Mouse (Mus musculus) 3T3-L1 (cell line): Measurements from ENCODE around the gene Lin9.

Source experiments
- DNase-seq: peaks from one replicate; pipeline ENCODE4 v3.0.0-alpha.2; 2015; ENCODE audit warnings: low read depth, low spot score

Lin9 gene

GRCm38 (mm10) chr1:180707368-180707767 is 66.4 kb downstream of the Lin9 start:
- no peak for DNase-seq

- no peak for DNase-seq
These were observed 66.9 kb downstream of the Lin9 start for GRCm38 (mm10) chr1:180707813-180708212.

- DNase-seq, result no peak
These were observed 68.2 kb downstream of the Lin9 start for GRCm38 (mm10) chr1:180708935-180709776.

GRCm38 (mm10) chr1:180718756-180719155 is 77.8 kb downstream of the Lin9 start:
- DNase-seq, result no peak

- no peak for DNase-seq
These were observed 78.5 kb downstream of the Lin9 start for GRCm38 (mm10) chr1:180719483-180719882.

- peak; percentile 79 for DNase-seq
These were observed 79.2 kb downstream of the Lin9 start for GRCm38 (mm10) chr1:180719951-180720689.

GRCm38 (mm10) chr1:180722608-180723007 is 81.7 kb downstream of the Lin9 start:
- DNase-seq, result no peak

- DNase-seq, result no peak
These were observed 82.8 kb downstream of the Lin9 start for GRCm38 (mm10) chr1:180723701-180724238.

GRCm38 (mm10) chr1:180725704-180726179 is 84.8 kb downstream of the Lin9 start, which contains the start of gene Acbd3:
Acbd3 (plus strand) TSS chr1:180726043.
- DNase-seq, result peak; percentile 88

- DNase-seq, result peak; percentile 47
These were observed 85.2 kb downstream of the Lin9 start for GRCm38 (mm10) chr1:180726183-180726582.

GRCm38 (mm10) chr1:180729231-180729630 is 88.3 kb downstream of the Lin9 start:
- no peak for DNase-seq
